Mouse (Mus musculus): ENCODE measurements around the gene Eprs.

The Eprs gene
- long read RNA-seq, experiment 1, full-length matches to known transcripts, result 201 of 412 reads
- long read RNA-seq, experiment 1, partial matches to known transcripts, result 189 of 412 reads
- long read RNA-seq, experiment 1, other reads (novel, unspliced or antisense), result 22 of 412 reads
- long read RNA-seq, experiment 2, full-length matches to known transcripts, result 276 of 991 reads
- long read RNA-seq, experiment 2, partial matches to known transcripts, result 673 of 991 reads
- long read RNA-seq, experiment 2, other reads (novel, unspliced or antisense), result 42 of 991 reads

- intact Hi-C loops (cut with DNase I), result loop anchor here (5.0 kb wide), 1 partner anchor 36 kb away; the partner anchor contains the start of gene Iars2
Observed at GRCm38 (mm10) chr1:185362677-185363520, at the start of gene Eprs. Gene Eprs (plus strand): TSS chr1:185363044.

GRCm38 (mm10) chr1:185314546-185314945, 48.3 kb upstream of the Eprs start:
- intact Hi-C loops (cut with DNase I), result no loop called here

GRCm38 (mm10) chr1:185315846-185316568, 46.8 kb upstream of the Eprs start:
- intact Hi-C loops (cut with DNase I), result no loop called here

GRCm38 (mm10) chr1:185327754-185328345, 35.0 kb upstream of the Eprs start:
- intact Hi-C loops (cut with DNase I), result loop anchor here (5.0 kb wide), 2 partner anchors 34 to 36 kb away; partner anchors contain the start of gene Eprs

GRCm38 (mm10) chr1:185328721-185329610, 33.9 kb upstream of the Eprs start, which contains the start of gene Iars2:
Gene Iars2 (minus strand): TSS chr1:185329396.
- intact Hi-C loops (cut with DNase I), result loop anchor here (5.0 kb wide), 2 partner anchors 33 to 37 kb away; partner anchors contain the start of gene Eprs

DNA sequence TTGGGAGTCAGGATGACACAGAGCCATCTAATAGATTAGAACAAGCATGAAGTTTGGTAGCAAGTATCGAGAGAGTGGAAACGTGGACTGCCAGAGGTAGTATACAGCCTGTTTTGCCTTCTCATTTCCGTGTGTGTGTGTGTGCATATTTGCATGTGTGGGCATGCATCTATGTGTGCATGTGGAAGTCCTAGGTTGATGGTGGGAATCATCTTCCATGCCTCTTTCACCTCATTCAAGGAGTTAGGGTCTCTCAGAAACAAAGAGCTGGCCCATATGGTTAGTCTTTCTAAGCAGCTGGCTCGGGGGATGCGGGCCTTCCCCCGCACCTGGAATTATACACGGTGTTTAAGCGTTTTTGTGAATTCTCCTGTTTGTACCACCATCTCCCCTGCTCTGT, 33.0 kb upstream of the Eprs start:
- intact Hi-C loops (cut with DNase I), result loop anchor here (5.0 kb wide), 2 partner anchors 32 to 38 kb away; partner anchors contain the start of gene Eprs

GRCm38 (mm10) chr1:185331364-185331763, 31.5 kb upstream of the Eprs start:
- intact Hi-C loops (cut with DNase I), result no loop called here

DNA sequence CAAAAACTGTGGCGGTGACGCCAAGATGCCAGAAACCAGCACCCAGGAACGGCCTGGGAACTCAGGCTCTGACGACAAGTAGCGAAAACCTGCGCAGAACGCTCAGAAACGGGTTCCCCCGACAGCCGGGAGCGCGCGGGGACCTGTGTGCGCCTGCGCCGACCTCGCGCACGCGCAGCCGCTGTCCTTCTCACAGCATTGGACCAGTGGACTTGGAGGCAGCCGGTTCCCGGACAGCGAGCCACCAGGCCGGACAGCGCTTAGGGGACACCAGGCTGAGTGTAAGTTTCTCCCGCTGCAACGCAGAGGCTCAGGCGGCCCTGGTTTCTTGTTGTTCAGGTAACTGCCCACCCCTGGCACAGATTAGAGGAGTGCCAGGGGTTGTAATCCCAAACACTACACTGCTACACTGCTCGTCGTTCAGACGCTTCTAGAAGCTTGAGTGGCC, 30.8 kb upstream of the Eprs start, which contains the start of gene Bpnt1:
TSS of gene Bpnt1 (plus strand) at position 167 of the 448 bp plus-strand sequence.
- intact Hi-C loops (cut with DNase I), result no loop called here

DNA sequence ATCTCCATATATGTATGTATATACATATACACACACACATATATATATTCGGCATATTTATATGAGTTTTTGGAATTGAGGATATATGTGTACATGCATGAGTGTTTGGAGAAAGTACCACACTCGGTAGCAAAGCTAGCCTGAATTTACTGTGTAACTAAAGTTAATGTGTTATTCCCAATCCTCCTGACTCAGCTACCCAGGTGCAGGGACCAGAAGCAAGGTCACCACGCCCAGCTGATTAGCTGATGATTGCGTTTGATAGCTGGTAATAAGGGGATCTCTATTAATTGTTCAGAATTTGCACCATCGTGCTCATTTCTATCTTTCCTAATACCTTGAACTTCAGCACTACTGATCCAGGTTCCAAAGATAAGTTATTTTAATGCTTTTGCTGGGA, 29.2 kb upstream of the Eprs start:
- intact Hi-C loops (cut with DNase I), result no loop called here

DNA sequence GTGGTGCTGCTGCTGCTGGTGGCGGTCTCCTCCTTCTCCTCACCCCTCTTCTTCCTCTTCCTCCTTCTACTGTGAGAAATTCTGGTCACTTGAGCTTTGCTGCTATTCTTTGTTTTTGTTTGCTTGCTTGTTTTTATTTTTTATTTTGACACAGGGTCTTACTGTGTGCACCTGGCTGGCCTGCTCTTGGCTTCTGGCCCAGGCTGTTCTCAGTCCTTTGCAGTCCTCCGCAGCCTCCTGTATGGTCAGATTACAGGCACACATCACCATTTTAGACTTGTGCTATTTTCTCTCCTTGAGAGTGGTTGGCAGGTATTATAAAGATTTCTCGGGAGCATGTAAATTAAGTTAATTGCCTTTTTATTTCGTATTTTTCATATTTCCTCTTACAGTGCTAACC, 28.7 kb upstream of the Eprs start:
- intact Hi-C loops (cut with DNase I), result no loop called here

GRCm38 (mm10) chr1:185335231-185335765, 27.5 kb upstream of the Eprs start:
- intact Hi-C loops (cut with DNase I), result no loop called here

DNA sequence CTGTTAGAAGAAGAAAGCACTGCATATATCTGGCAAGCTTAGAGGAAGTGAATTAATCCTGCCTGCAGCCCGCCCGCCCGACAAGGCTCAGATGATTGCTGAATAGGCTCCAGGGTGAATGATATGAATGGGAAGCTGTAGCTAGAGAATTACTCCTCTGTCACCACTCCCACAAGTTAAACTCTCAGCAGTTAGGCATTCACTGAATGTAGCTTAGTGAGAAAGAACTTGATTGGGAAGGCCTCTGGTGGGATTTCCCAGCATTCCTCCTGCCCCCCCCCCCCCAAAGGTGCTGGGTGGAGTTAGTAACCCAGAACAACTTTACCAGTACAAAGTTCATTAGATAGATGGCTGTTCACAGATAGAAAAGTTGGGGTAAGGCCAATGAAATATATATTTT, 26.3 kb upstream of the Eprs start:
- intact Hi-C loops (cut with DNase I), result no loop called here

- intact Hi-C loops (cut with DNase I), result no loop called here
Observed at GRCm38 (mm10) chr1:185342441-185342840, 20.4 kb upstream of the Eprs start.

DNA sequence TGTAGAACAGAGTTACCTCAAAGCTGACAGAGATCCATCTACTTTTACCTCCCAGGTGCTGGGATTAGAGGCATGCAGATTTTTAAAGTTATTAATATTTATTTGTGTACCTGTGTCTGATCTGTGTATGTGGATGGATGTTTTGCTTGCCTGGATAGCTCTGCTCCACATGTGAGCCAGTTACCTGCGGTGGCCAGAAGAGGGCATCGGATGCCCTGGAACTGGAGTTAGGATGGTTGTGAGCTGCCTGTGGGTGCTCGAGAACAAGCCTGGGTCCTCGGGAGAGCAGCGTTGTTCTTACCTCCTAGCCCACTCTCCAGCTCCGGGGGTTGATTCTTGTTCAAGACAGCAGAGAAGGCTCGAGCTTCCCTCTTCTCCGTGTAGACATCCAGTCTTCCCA, 19.4 kb upstream of the Eprs start:
- intact Hi-C loops (cut with DNase I), result no loop called here

DNA sequence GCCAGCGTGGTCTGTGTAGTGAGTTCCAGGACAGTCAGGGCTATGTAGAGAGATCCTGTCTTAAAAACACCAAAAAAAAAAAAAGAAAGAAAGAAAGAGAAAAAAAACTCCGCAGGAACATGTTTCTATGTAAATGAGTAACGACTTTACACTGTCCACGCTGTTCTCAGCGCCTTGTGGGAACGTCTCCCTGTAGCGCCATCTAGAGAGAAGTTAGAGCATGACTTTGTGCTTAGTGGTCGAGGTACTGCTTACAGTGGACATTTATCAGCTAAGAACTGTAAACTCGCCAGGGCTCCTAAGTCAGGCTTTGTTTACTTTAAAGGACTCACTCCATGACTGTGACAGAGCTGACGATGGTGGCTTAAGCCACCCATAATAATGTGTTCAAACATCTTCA, 16.7 kb upstream of the Eprs start:
- intact Hi-C loops (cut with DNase I), result no loop called here

GRCm38 (mm10) chr1:185349741-185350140, 13.1 kb upstream of the Eprs start:
- intact Hi-C loops (cut with DNase I), result no loop called here

GRCm38 (mm10) chr1:185350611-185351010, 12.2 kb upstream of the Eprs start:
- intact Hi-C loops (cut with DNase I), result no loop called here

DNA sequence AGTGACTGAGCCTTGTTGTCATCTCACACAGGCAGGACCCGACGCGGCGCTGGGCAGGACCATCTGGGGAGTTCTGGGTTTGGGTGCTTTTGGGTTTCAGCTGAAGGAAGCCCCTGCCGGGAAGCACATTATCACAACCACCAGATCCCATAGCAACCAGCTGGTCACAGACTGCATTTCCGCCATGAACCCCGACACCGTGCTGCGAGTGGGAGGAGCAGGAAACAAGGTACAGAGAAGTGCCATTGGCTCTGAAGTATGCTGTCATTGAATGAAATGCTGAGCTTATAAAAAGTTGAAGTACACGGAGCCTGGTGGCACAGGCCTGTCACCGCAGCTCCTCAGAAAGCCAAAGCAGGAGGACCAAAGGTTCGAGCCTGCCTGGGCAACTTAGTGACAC, 10.7 kb upstream of the Eprs start:
- intact Hi-C loops (cut with DNase I), result no loop called here

- intact Hi-C loops (cut with DNase I), result no loop called here
Observed at GRCm38 (mm10) chr1:185353351-185353750, 9.5 kb upstream of the Eprs start.

DNA sequence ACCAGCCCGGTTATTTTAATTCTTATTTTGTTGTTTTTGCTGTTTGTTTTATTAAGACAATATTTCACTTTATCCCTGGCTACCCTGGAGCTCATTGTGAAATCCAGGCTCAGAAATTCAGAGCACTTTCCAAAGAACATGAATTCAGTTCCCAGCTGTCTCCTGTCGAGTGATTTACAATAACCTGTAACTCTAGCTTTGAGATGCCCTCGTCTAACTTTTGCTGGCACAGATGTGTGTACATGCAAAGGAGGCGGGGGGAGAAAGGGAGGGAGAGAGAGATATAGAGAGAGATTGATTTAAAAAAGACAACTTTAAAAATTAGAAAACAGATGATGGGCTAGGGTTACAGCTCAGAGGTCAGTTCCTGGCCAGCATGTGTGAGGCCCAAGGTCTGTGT, 8.1 kb upstream of the Eprs start:
- intact Hi-C loops (cut with DNase I), result no loop called here
